Mouse (Mus musculus): ENCODE data around the gene Olfm2.

GRCm38 (mm10) chr9:20712934-20713477 lies 33.1 kb downstream of the Olfm2 start:
- TF ChIP-seq CTCF (IDR thresholded peaks at IDR 0.05; ENCODE audit: low read depth) (no peak), EP300 (IDR thresholded peaks at IDR 0.05; ENCODE audit: low read depth) (no peak)

All from liver, postnatal 0 days (tissue).